Mouse (Mus musculus) MEL (cell line): ENCODE data around the gene Psmb6.

Source experiments
- CTCF ChIP-seq, 3 experiments: IDR thresholded peaks in 2 of 3; conservative IDR thresholded peaks in 1 of 3; 2 replicates each; pipeline ENCODE4 v1.5.1; 2011 to 2012; ENCODE audit warnings: low read length in 3 of 3, low read depth in 2 of 3, mild to moderate bottlenecking in 2 of 3, improper control_type of control experiment in 1 of 3, inconsistent platforms in 1 of 3, mixed read lengths in 1 of 3, moderate library complexity in 1 of 3; ENCODE audit not compliant: control insufficient read depth in 1 of 3, insufficient read depth in 1 of 3, poor library complexity in 1 of 3, severe bottlenecking in 1 of 3
- E2F4 ChIP-seq: IDR thresholded peaks from 2 replicates; pipeline ENCODE4 v1.6.1; 2011; ENCODE audit warnings: low read depth, low read length, improper control_type of control experiment, borderline replicate concordance
- GABPA ChIP-seq: IDR thresholded peaks from 2 replicates; pipeline ENCODE4 v1.6.1; 2012; ENCODE audit warnings: low read depth, mild to moderate bottlenecking, inconsistent platforms, low read length, improper control_type of control experiment, moderate library complexity
- HCFC1 ChIP-seq: IDR thresholded peaks from 2 replicates; pipeline ENCODE4 v1.6.1; 2012; ENCODE audit warnings: low read depth, mild to moderate bottlenecking, inconsistent platforms, low read length, improper control_type of control experiment, moderate library complexity
- MAX ChIP-seq: IDR thresholded peaks from 2 replicates; pipeline ENCODE4 v1.6.1; 2011; ENCODE audit warnings: low read length, improper control_type of control experiment
- POLR2A ChIP-seq, 2 experiments: IDR thresholded peaks; 2 replicates each; pipeline ENCODE4 v1.6.1; 2011 to 2012; ENCODE audit warnings: low read length in 2 of 2, mild to moderate bottlenecking in 2 of 2, control low read depth in 1 of 2, improper control_type of control experiment in 1 of 2, low read depth in 1 of 2, moderate library complexity in 1 of 2; ENCODE audit not compliant: control insufficient read depth in 1 of 2, insufficient read depth in 1 of 2, poor library complexity in 1 of 2
- POLR2AphosphoS2 ChIP-seq: IDR thresholded peaks from 2 replicates; pipeline ENCODE4 v1.6.1; 2011; ENCODE audit warnings: low read length, improper control_type of control experiment
- RCOR1 ChIP-seq: IDR thresholded peaks from 2 replicates; pipeline ENCODE4 v1.6.1; 2012; ENCODE audit warnings: low read depth, mild to moderate bottlenecking, inconsistent platforms, low read length, improper control_type of control experiment
- USF1 ChIP-seq: IDR thresholded peaks from 2 replicates; pipeline ENCODE4 v1.6.1; 2014; ENCODE audit warnings: low read depth, mild to moderate bottlenecking, inconsistent platforms, low read length, improper control_type of control experiment, moderate library complexity

- TF ChIP-seq GABPA = no peak
- no peak for TF ChIP-seq MAX
- no peak for TF ChIP-seq POLR2A (IDR thresholded peaks at IDR 0.05; ENCODE audit: control insufficient read depth in 1 of 2, insufficient read depth in 1 of 2, low read depth in 1 of 2, low read length in 2 of 2, poor library complexity in 1 of 2)
- TF ChIP-seq CTCF (IDR thresholded peaks at IDR 0.05 in 2 of 3, conservative IDR thresholded peaks at IDR 0.05 in 1 of 3; ENCODE audit: control insufficient read depth in 1 of 3, insufficient read depth in 1 of 3, low read depth in 2 of 3, low read length in 3 of 3, poor library complexity in 1 of 3, severe bottlenecking in 1 of 3) = no peak
- no peak for TF ChIP-seq E2F4
- TF ChIP-seq USF1 = no peak
- TF ChIP-seq HCFC1 = no peak
- TF ChIP-seq RCOR1 = no peak
- no peak for TF ChIP-seq POLR2AphosphoS2
These were observed 3.4 kb downstream of the Psmb6 start for GRCm38 (mm10) chr11:70528610-70529009.
